Mouse (Mus musculus) ES-Bruce4 (cell line): ENCODE measurements at regions not wholly inside any gene's neighbourhood (a gene's known extent, or its start where the extent isn't known, plus 50 kb on each side); places are given as distances from the start of the nearest gene placed in this dataset.

Source experiments
- H3K27ac ChIP-seq: 2 replicates; pipeline ENCODE4 v1.5.1; 2012; ENCODE audit warnings: low read length, inconsistent platforms; ENCODE audit not compliant: insufficient read depth
- H3K27me3 ChIP-seq: 2 replicates; pipeline ENCODE4 v1.6.1; 2012; ENCODE audit warnings: mild to moderate bottlenecking, low read length, inconsistent platforms; ENCODE audit not compliant: control insufficient read depth, poor library complexity, insufficient read depth, severe bottlenecking
- H3K36me3 ChIP-seq: 2 replicates; pipeline ENCODE4 v1.6.1; 2012; ENCODE audit warnings: inconsistent platforms, mild to moderate bottlenecking, low read length, moderate library complexity; ENCODE audit not compliant: control insufficient read depth, poor library complexity, insufficient read depth, severe bottlenecking
- H3K4me1 ChIP-seq: one replicate; pipeline ENCODE4 v1.8.1; 2011; ENCODE audit warnings: low read length; ENCODE audit not compliant: control insufficient read depth, insufficient read depth
- H3K4me3 ChIP-seq: 2 replicates; pipeline ENCODE4 v1.5.1; 2011; ENCODE audit warnings: low read depth, mild to moderate bottlenecking, low read length
- H3K9ac ChIP-seq: 2 replicates; pipeline ENCODE4 v1.6.1; 2012; ENCODE audit warnings: low read depth, mild to moderate bottlenecking, inconsistent platforms; ENCODE audit not compliant: poor library complexity, severe bottlenecking
- H3K9me3 ChIP-seq: replicated peaks from 2 replicates; pipeline ENCODE4 v1.6.1; 2012; ENCODE audit warnings: mild to moderate bottlenecking, low read length, inconsistent platforms; ENCODE audit not compliant: control insufficient read depth, poor library complexity, insufficient read depth, severe bottlenecking
- CTCF ChIP-seq: IDR thresholded peaks from one replicate; pipeline ENCODE4 v1.8.1; 2011; ENCODE audit warnings: low read depth, low read length
- EP300 ChIP-seq: IDR thresholded peaks from 2 replicates; pipeline ENCODE4 v1.6.1; 2011; ENCODE audit warnings: low read depth, low read length; ENCODE audit not compliant: insufficient read depth
- POLR2A ChIP-seq: IDR thresholded peaks from one replicate; pipeline ENCODE4 v1.8.1; 2011; ENCODE audit warnings: low read length; ENCODE audit not compliant: insufficient read depth

DNA sequence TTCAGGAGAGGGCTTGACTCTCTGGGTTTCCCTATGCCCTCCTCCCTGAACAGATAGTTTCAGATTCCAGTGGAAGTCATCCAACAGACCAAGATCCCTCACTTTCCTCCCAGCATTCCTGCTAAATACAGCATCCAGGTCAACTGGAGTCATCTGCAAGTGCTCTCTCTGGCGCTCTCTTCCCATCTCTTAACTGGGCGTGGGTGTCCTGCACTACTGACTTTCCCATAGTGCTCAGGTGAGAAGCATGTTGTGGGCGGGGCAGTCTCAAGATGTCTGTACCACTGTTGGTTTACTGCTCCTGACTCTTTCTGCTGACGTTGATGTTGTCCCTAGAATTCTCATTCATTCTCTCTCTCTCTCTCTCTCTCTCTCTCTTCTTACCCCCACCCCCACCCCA is 154.0 kb downstream of the Qrsl1 start:
- no peaks in the 10 kb centered on the region for H3K27me3 ChIP-seq
- no peaks in the 10 kb centered on the region for H3K36me3 ChIP-seq
- H3K9ac ChIP-seq: no peak overlapping the region
- H3K4me1 ChIP-seq: peaks cover 2% of the 10 kb centered on the region
- no peak overlapping the region for H3K27ac ChIP-seq
- no peaks in the 10 kb centered on the region for H3K9me3 ChIP-seq
- TF ChIP-seq EP300 (no peak), CTCF (no peak), POLR2A (no peak)
- H3K4me3 ChIP-seq: no peak overlapping the region

DNA sequence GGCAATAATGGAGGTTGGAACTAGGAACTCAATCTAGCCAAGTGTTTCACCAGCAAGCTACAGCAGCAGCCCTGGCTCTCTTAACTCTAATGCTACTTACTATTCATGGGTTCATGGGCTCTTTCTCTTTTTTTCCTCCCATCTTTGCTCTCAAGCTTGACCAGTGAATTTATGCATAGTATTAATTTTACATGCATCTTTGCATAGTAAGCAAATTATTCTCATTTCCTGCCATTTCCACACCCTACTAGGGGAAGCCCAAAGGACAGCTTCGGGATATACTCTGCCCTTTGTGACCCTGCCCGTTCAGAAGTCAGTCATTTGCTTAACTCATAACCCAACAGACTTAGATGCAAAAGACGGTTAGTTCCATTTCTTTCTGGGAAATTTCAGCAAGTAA is 153.2 kb downstream of the Qrsl1 start:
- TF ChIP-seq POLR2A (no peak), EP300 (no peak), CTCF (no peak)
- no peaks in the 10 kb centered on the region for H3K9me3 ChIP-seq
- H3K27me3 ChIP-seq: no peaks in the 10 kb centered on the region
- H3K9ac ChIP-seq: no peak overlapping the region
- peaks cover under 1% of the 10 kb centered on the region for H3K4me1 ChIP-seq
- no peak overlapping the region for H3K4me3 ChIP-seq
- H3K36me3 ChIP-seq: no peaks in the 10 kb centered on the region
- H3K27ac ChIP-seq: no peak overlapping the region

GRCm38 (mm10) chr10:43749496-43750110 is 151.9 kb downstream of the Qrsl1 start:
- no peak overlapping the region for H3K4me3 ChIP-seq
- H3K27me3 ChIP-seq: no peaks in the 10 kb centered on the region
- H3K9me3 ChIP-seq: no peaks in the 10 kb centered on the region
- no peak overlapping the region for H3K27ac ChIP-seq
- no peak for TF ChIP-seq POLR2A
- no peak for TF ChIP-seq CTCF
- TF ChIP-seq EP300: no peak
- H3K9ac ChIP-seq: no peak overlapping the region
- no peaks in the 10 kb centered on the region for H3K4me1 ChIP-seq
- H3K36me3 ChIP-seq: no peaks in the 10 kb centered on the region

DNA sequence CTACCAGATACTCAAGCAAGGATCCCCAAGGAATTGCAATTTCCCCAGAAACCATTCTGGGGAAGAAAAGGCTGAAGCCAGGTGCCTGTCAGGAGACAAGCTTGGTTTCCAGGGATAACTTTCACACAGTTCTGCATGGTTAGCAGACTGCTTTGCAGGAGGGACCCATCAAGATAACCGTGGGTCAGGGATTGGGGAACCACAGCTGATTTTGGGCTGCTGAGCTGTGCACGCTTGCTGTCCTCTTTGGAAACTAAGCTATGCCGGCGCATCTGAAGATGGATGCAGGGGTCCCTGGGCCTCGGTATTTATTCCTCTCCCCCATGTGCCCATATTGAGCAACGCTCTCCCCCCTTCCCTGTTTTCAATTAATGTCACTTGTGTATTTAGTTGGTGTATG is 151.1 kb downstream of the Qrsl1 start:
- H3K36me3 ChIP-seq: no peaks in the 10 kb centered on the region
- H3K9ac ChIP-seq: no peak overlapping the region
- no peak for TF ChIP-seq EP300
- no peak for TF ChIP-seq CTCF
- TF ChIP-seq POLR2A: no peak
- H3K27me3 ChIP-seq: no peaks in the 10 kb centered on the region
- no peak overlapping the region for H3K27ac ChIP-seq
- no peaks in the 10 kb centered on the region for H3K4me1 ChIP-seq
- H3K9me3 ChIP-seq: no peaks in the 10 kb centered on the region
- H3K4me3 ChIP-seq: no peak overlapping the region

GRCm38 (mm10) chr10:43750854-43751253 is 150.7 kb downstream of the Qrsl1 start:
- H3K36me3 ChIP-seq: no peaks in the 10 kb centered on the region
- no peaks in the 10 kb centered on the region for H3K27me3 ChIP-seq
- no peaks in the 10 kb centered on the region for H3K4me1 ChIP-seq
- no peak overlapping the region for H3K9ac ChIP-seq
- no peak for TF ChIP-seq EP300
- no peak for TF ChIP-seq CTCF
- no peak for TF ChIP-seq POLR2A
- H3K27ac ChIP-seq: no peak overlapping the region
- no peaks in the 10 kb centered on the region for H3K9me3 ChIP-seq
- H3K4me3 ChIP-seq: no peak overlapping the region

DNA sequence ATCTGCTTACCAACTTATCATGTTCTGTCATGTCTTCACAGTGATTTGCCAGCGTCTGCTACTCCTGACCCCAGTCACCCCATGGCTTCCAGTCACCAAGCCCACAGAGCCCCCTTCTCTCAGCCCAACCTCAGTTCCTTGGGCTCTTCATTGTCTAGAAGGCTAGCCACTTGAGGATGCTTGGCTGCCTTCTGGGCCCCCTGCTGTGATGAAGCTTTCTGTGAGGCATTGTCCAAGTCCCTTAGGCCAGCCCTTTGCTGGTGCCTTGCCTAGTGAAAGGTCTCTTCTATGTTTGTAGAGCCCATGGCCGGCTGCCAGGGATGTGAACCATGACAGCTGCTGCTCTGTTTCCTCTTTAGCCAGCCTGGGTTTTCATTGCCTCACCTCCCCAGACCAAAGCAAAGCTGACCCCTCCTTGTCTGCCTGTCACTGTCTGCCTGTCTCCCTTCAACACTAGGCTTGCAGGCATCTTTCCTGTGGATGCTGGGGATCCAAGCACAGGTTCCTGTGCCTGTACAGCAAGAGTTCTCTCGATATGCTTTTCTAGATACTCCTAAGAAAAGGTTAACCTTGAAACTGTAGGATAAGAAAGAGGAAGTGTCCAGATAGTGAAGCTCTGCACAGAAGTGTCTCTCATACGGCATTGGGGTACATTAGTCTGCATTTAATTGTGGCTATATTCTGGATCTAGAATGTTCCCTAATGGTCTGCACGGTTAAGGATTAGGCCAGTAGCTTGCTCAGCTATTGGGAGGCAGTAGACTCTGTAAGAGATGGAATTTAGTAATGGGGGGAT is 149.5 kb downstream of the Qrsl1 start:
- no peaks in the 10 kb centered on the region for H3K4me1 ChIP-seq
- no peaks in the 10 kb centered on the region for H3K36me3 ChIP-seq
- no peaks in the 10 kb centered on the region for H3K27me3 ChIP-seq
- H3K27ac ChIP-seq: no peak overlapping the region
- no peak overlapping the region for H3K4me3 ChIP-seq
- H3K9ac ChIP-seq: no peak overlapping the region
- TF ChIP-seq EP300 (no peak), POLR2A (no peak), CTCF (no peak)
- no peaks in the 10 kb centered on the region for H3K9me3 ChIP-seq
